Comparison of ENCODE assay signal across 22 mouse cellular contexts in genomic region chr1:59395992-59396391, GRCm38 (mm10).
A peak's percentile ranks its signal among the peaks of the same experiment; 100 is the strongest.
DNase-seq lines count a peak whose midpoint lies in the region; ATAC-seq lines count a peak whose summit lies in the region.
"Had no signal": no experiment of that assay in that cellular context is flagged by ENCODE, and none has a peak within 500 bp of the region (broad histone marks: within the 10 kb centered on the region; RNA-seq: fewer than 3 reads in every experiment).

No protein-coding gene starts in this region.

- no peaks in the 10 kb centered on the region for H3K36me3 ChIP-seq in forebrain, embryonic 10.5 days (replicated peaks)
- no peaks in the 10 kb centered on the region for H3K36me3 ChIP-seq in forebrain, embryonic 16.5 days (ENCODE audit: control insufficient read depth, insufficient read depth)
- no peaks in the 10 kb centered on the region for H3K36me3 ChIP-seq in kidney, embryonic 16.5 days (ENCODE audit: insufficient read depth, low read length)
- no peaks in the 10 kb centered on the region for H3K36me3 ChIP-seq in forebrain, embryonic 13.5 days (ENCODE audit: poor library complexity, severe bottlenecking)
- H3K36me3 ChIP-seq in limb, embryonic 10.5 days: no peaks in the 10 kb centered on the region
- H3K36me3 ChIP-seq: heart, embryonic 10.5 days; limb, embryonic 13.5 days; liver, embryonic 13.5 days; midbrain, embryonic 13.5 days had no signal

- H3K27me3 ChIP-seq in forebrain, embryonic 10.5 days (ENCODE audit: poor library complexity, severe bottlenecking): peaks cover 24% of the 10 kb centered on the region
- H3K27me3 ChIP-seq in forebrain, embryonic 16.5 days (replicated peaks; ENCODE audit: control insufficient read depth, insufficient read depth, low read length): no peaks in the 10 kb centered on the region
- H3K27me3 ChIP-seq in kidney, embryonic 16.5 days (ENCODE audit: insufficient read depth, low read length): no peaks in the 10 kb centered on the region
- no peaks in the 10 kb centered on the region for H3K27me3 ChIP-seq in forebrain, embryonic 13.5 days
- no peaks in the 10 kb centered on the region for H3K27me3 ChIP-seq in limb, embryonic 10.5 days (ENCODE audit: low read depth, poor library complexity, severe bottlenecking)
- H3K27me3 ChIP-seq: limb, embryonic 13.5 days; liver, embryonic 13.5 days had no signal

- WGBS in forebrain, embryonic 10.5 days: 15% methylated on average over 2 of the region's 2 CpGs
- WGBS in forebrain, embryonic 16.5 days: 23% methylated on average over 2 of the region's 2 CpGs
- 24% methylated on average over 2 of the region's 2 CpGs for WGBS in kidney, embryonic 16.5 days
- 23% methylated on average over 2 of the region's 2 CpGs for WGBS in forebrain, embryonic 13.5 days
- WGBS in limb, embryonic 10.5 days: 36% methylated on average over 2 of the region's 2 CpGs

- no peak overlapping the region for H3K4me2 ChIP-seq in forebrain, embryonic 16.5 days (ENCODE audit: low read length)
- H3K4me2 ChIP-seq in kidney, embryonic 16.5 days (replicated peaks; ENCODE audit: low read depth, low read length): no peak overlapping the region
- no peak overlapping the region for H3K4me2 ChIP-seq in forebrain, embryonic 13.5 days
- H3K4me2 ChIP-seq: limb, embryonic 13.5 days; liver, embryonic 13.5 days; lung, embryonic 14.5 days; midbrain, embryonic 13.5 days had no signal

- peak overlapping the region; percentile 93 for H3K27ac ChIP-seq in forebrain, embryonic 10.5 days
- H3K27ac ChIP-seq in forebrain, embryonic 16.5 days (ENCODE audit: low read length): no peak overlapping the region
- peak overlapping the region; percentile 72 for H3K27ac ChIP-seq in kidney, embryonic 16.5 days (ENCODE audit: low read length)
- peak overlapping the region; percentile 93 for H3K27ac ChIP-seq in forebrain, embryonic 13.5 days
- 0 out of 2 replicates have a peak overlapping the region, but pooled peaks have one; percentile 86 for H3K27ac ChIP-seq in limb, embryonic 10.5 days
- H3K27ac ChIP-seq: heart, embryonic 10.5 days; hindbrain, postnatal 0 days; liver, embryonic 13.5 days had no signal

- ATAC-seq in forebrain, embryonic 16.5 days: no peak
- no peak for ATAC-seq in kidney, embryonic 16.5 days (ENCODE audit: low FRiP score, low TSS enrichment)
- no peak for ATAC-seq in forebrain, embryonic 13.5 days
- ATAC-seq in CD4-positive, CD25-positive, alpha-beta regulatory T cell, adult 4 months: no peak
- ATAC-seq: hindbrain, postnatal 0 days; midbrain, embryonic 13.5 days had no signal

- peaks cover 6% of the 10 kb centered on the region for H3K9me3 ChIP-seq in forebrain, embryonic 10.5 days
- no peaks in the 10 kb centered on the region for H3K9me3 ChIP-seq in forebrain, embryonic 16.5 days (ENCODE audit: control insufficient read depth, low read length)
- H3K9me3 ChIP-seq in kidney, embryonic 16.5 days (ENCODE audit: low read length): no peaks in the 10 kb centered on the region; the same call in 1 of the 2 replicates
- H3K9me3 ChIP-seq in forebrain, embryonic 13.5 days (replicated peaks): no peaks in the 10 kb centered on the region
- no peaks in the 10 kb centered on the region for H3K9me3 ChIP-seq in limb, embryonic 10.5 days (replicated peaks)
- H3K9me3 ChIP-seq: heart, embryonic 10.5 days; limb, embryonic 13.5 days; liver, embryonic 13.5 days; midbrain, embryonic 13.5 days had no signal

- H3K4me1 ChIP-seq in forebrain, embryonic 10.5 days: peaks cover 80% of the 10 kb centered on the region
- peaks cover 14% of the 10 kb centered on the region for H3K4me1 ChIP-seq in forebrain, embryonic 16.5 days (replicated peaks; ENCODE audit: control insufficient read depth, insufficient read depth, low read length)
- peaks cover 40% of the 10 kb centered on the region for H3K4me1 ChIP-seq in kidney, embryonic 16.5 days (ENCODE audit: insufficient read depth, low read length)
- H3K4me1 ChIP-seq in forebrain, embryonic 13.5 days: peaks cover 29% of the 10 kb centered on the region
- peaks cover 43% of the 10 kb centered on the region for H3K4me1 ChIP-seq in limb, embryonic 10.5 days

- no peak for DNase-seq in forebrain, embryonic 10.5 days (ENCODE audit: extremely low spot score, low spot score)
- no peak for DNase-seq in kidney, postnatal 4 days
- DNase-seq in limb, embryonic 10.5 days (ENCODE audit: low spot score): no peak
- no peak for DNase-seq in adrenal gland, adult (ENCODE audit: inconsistent age in 2 of 2, low spot score in 1 of 2)
- DNase-seq: adrenal gland, postnatal 14 days; cerebellum, adult 2 months; cerebellum, postnatal 36 days; embryo, embryonic 11 days; kidney, adult 18-20 months; liver, embryonic 13.5 days; lung, embryonic 14.5 days; right cerebral cortex, postnatal 14 days; spleen, adult 18-20 months; thymus, postnatal 25 days had no signal

- no peak overlapping the region for H3K9ac ChIP-seq in forebrain, embryonic 16.5 days (replicated peaks; ENCODE audit: low read depth, low read length)
- H3K9ac ChIP-seq in kidney, embryonic 16.5 days (replicated peaks; ENCODE audit: low read length): no peak overlapping the region
- H3K9ac ChIP-seq in forebrain, embryonic 13.5 days: no peak overlapping the region
- H3K9ac ChIP-seq: liver, embryonic 13.5 days; lung, embryonic 14.5 days; midbrain, embryonic 13.5 days had no signal

- no peak overlapping the region for H3K4me3 ChIP-seq in forebrain, embryonic 10.5 days
- no peak overlapping the region for H3K4me3 ChIP-seq in forebrain, embryonic 16.5 days (replicated peaks; ENCODE audit: low read length)
- no peak overlapping the region for H3K4me3 ChIP-seq in kidney, embryonic 16.5 days (ENCODE audit: low read length)
- H3K4me3 ChIP-seq in forebrain, embryonic 13.5 days: no peak overlapping the region
- no peak overlapping the region for H3K4me3 ChIP-seq in limb, embryonic 10.5 days
- H3K4me3 ChIP-seq: heart, embryonic 10.5 days; limb, embryonic 13.5 days; liver, embryonic 13.5 days; midbrain, embryonic 13.5 days had no signal
